Mouse (Mus musculus) embryonic facial prominence, embryonic 15.5 days (tissue): ENCODE data around the gene Tjp3. TPM values are rescaled to one million over a fixed set of nuclear protein-coding genes. Genes with fewer than 3 reads are reported as not detected.
A peak's percentile ranks its signal among the peaks of the same experiment; 100 is the strongest.

Source experiments
- ATAC-seq: fragments of 200-750 bp; cut with Nextera tagmentation; 2 replicates; pipeline ENCODE4 v1.8.0; 2017; ENCODE audit warnings: low read depth, moderate TSS enrichment; ENCODE audit not compliant: insufficient number of reproducible peaks, low FRiP score, low TSS enrichment
- H3K27ac ChIP-seq: fragments of 300-500 bp; sonication (generic); replicated peaks from 2 replicates; pipeline ENCODE4 v1.5.1; 2015; ENCODE audit warnings: mild to moderate bottlenecking, inconsistent platforms
- H3K27me3 ChIP-seq: fragments of 300-500 bp; sonication (generic); 2 replicates; pipeline ENCODE4 v1.6.1; 2015; ENCODE audit warnings: inconsistent platforms
- H3K36me3 ChIP-seq: fragments of 300-500 bp; sonication (generic); 2 replicates; pipeline ENCODE4 v1.6.1; 2015; ENCODE audit warnings: mild to moderate bottlenecking, inconsistent platforms
- H3K4me1 ChIP-seq: fragments of 300-500 bp; sonication (generic); 2 replicates; pipeline ENCODE4 v1.6.1; 2015; ENCODE audit warnings: inconsistent platforms
- H3K4me2 ChIP-seq: fragments of 300-500 bp; sonication (generic); replicated peaks from 2 replicates; pipeline ENCODE4 v1.6.1; 2015; ENCODE audit warnings: mild to moderate bottlenecking, inconsistent platforms
- H3K4me3 ChIP-seq: fragments of 300-500 bp; sonication (generic); replicated peaks from 2 replicates; pipeline ENCODE4 v1.5.1; 2015; ENCODE audit warnings: mild to moderate bottlenecking, inconsistent platforms
- H3K9ac ChIP-seq: fragments of 300-500 bp; sonication (generic); 2 replicates; pipeline ENCODE4 v1.6.1; 2015; ENCODE audit warnings: inconsistent platforms
- H3K9me3 ChIP-seq: fragments of 300-500 bp; sonication (generic); replicated peaks from 2 replicates; pipeline ENCODE4 v1.6.1; 2016; ENCODE audit warnings: inconsistent platforms
- WGBS: fragments of 180-500 bp; shearing (Covaris S2); methylation state at CpG from one replicate; pipeline ENCODE4 v1.1.7; 2015; 5-methylcytosine and 5-hydroxymethylcytosine counted together
- polyA plus RNA-seq: library from polyadenylated mRNA; unstranded; fragments of >200 nt; fragmentation: Nextera tagmentation; extraction: Ambion mirVana; gene quantifications from 2 replicates; pipeline ENCODE4 v1.2.1, GENCODE M21; 2015

The Tjp3 gene
- polyA plus RNA-seq, 1 experiment from 2014 or later: 22.6 TPM

- peak overlapping the region; percentile 39; the same call in 1 of the 2 replicates for H3K9ac ChIP-seq
- 88% methylated on average over 13 of the region's 13 CpGs for WGBS
- peaks cover 51% of the 10 kb centered on the region for H3K36me3 ChIP-seq
- H3K27ac ChIP-seq: peak overlapping the region; percentile 95
- H3K4me2 ChIP-seq: peak overlapping the region; percentile 78
- peak overlapping the region; percentile 93; the same call in 1 of the 2 replicates for H3K4me3 ChIP-seq
- no peaks in the 10 kb centered on the region for H3K27me3 ChIP-seq
- ATAC-seq: no peak
- peaks cover 54% of the 10 kb centered on the region for H3K4me1 ChIP-seq
- H3K9me3 ChIP-seq: no peaks in the 10 kb centered on the region
Observed at GRCm38 (mm10) chr10:81318589-81319329, 27.4 kb upstream of the Tjp3 start.

- no peak for ATAC-seq
- peaks cover 48% of the 10 kb centered on the region for H3K4me1 ChIP-seq
- peak overlapping the region; percentile 58 for H3K27ac ChIP-seq
- peaks cover 51% of the 10 kb centered on the region for H3K36me3 ChIP-seq
- peak overlapping the region; percentile 36 for H3K4me3 ChIP-seq
- WGBS: 17% methylated on average over 18 of the region's 20 CpGs
- H3K4me2 ChIP-seq: peak overlapping the region; percentile 57
- peak overlapping the region; percentile 35 for H3K9ac ChIP-seq
- H3K27me3 ChIP-seq: no peaks in the 10 kb centered on the region
- H3K9me3 ChIP-seq: no peaks in the 10 kb centered on the region
Observed at GRCm38 (mm10) chr10:81317273-81317672, 25.9 kb upstream of the Tjp3 start.

GRCm38 (mm10) chr10:81316338-81317060 is 25.1 kb upstream of the Tjp3 start:
- H3K4me2 ChIP-seq: peak overlapping the region; percentile 57
- H3K9me3 ChIP-seq: no peaks in the 10 kb centered on the region
- H3K4me1 ChIP-seq: peaks cover 40% of the 10 kb centered on the region
- H3K4me3 ChIP-seq: peak overlapping the region; percentile 36
- WGBS: 45% methylated on average over 16 of the region's 16 CpGs
- H3K9ac ChIP-seq: peak overlapping the region; percentile 35
- H3K27me3 ChIP-seq: no peaks in the 10 kb centered on the region
- H3K27ac ChIP-seq: peak overlapping the region; percentile 58
- ATAC-seq: no peak
- H3K36me3 ChIP-seq: peaks cover 58% of the 10 kb centered on the region

- Histone ChIP-seq H3K27me3 (no peaks in the 10 kb centered on the region), H3K9me3 (no peaks in the 10 kb centered on the region), H3K4me2 (no peak overlapping the region), H3K4me3 (no peak overlapping the region), H3K27ac (no peak overlapping the region), H3K9ac (no peak overlapping the region), H3K36me3 (peaks cover 68% of the 10 kb centered on the region), H3K4me1 (peaks cover 39% of the 10 kb centered on the region)
- 92% methylated on average over 16 of the region's 16 CpGs for WGBS
- no peak for ATAC-seq
Observed at GRCm38 (mm10) chr10:81315587-81315986, 24.2 kb upstream of the Tjp3 start.

GRCm38 (mm10) chr10:81314201-81314600 is 22.8 kb upstream of the Tjp3 start:
- Histone ChIP-seq H3K4me3 (no peak overlapping the region), H3K4me1 (peaks cover 31% of the 10 kb centered on the region), H3K9me3 (no peaks in the 10 kb centered on the region), H3K36me3 (peaks cover 81% of the 10 kb centered on the region), H3K9ac (no peak overlapping the region), H3K4me2 (no peak overlapping the region), H3K27me3 (no peaks in the 10 kb centered on the region), H3K27ac (no peak overlapping the region)
- no peak for ATAC-seq
- WGBS: 77% methylated on average over 7 of the region's 7 CpGs

GRCm38 (mm10) chr10:81313581-81313980 is 22.2 kb upstream of the Tjp3 start:
- no peak overlapping the region for H3K27ac ChIP-seq
- no peak overlapping the region for H3K4me2 ChIP-seq
- no peaks in the 10 kb centered on the region for H3K27me3 ChIP-seq
- no peak for ATAC-seq
- peaks cover 85% of the 10 kb centered on the region for H3K36me3 ChIP-seq
- H3K9me3 ChIP-seq: no peaks in the 10 kb centered on the region
- no peak overlapping the region for H3K4me3 ChIP-seq
- no peak overlapping the region for H3K9ac ChIP-seq
- peaks cover 25% of the 10 kb centered on the region for H3K4me1 ChIP-seq
- 92% methylated on average over 13 of the region's 13 CpGs for WGBS

GRCm38 (mm10) chr10:81309571-81309970 is 18.2 kb upstream of the Tjp3 start:
- 88% methylated on average over 5 of the region's 5 CpGs for WGBS
- Histone ChIP-seq H3K4me1 (no peaks in the 10 kb centered on the region), H3K27me3 (no peaks in the 10 kb centered on the region), H3K9me3 (no peaks in the 10 kb centered on the region), H3K4me3 (no peak overlapping the region), H3K9ac (no peak overlapping the region), H3K27ac (no peak overlapping the region), H3K4me2 (no peak overlapping the region), H3K36me3 (peaks cover 90% of the 10 kb centered on the region)
- no peak for ATAC-seq

- peaks cover 16% of the 10 kb centered on the region for H3K4me1 ChIP-seq
- H3K27ac ChIP-seq: no peak overlapping the region
- no peak overlapping the region for H3K4me2 ChIP-seq
- no peak overlapping the region for H3K4me3 ChIP-seq
- no peaks in the 10 kb centered on the region for H3K9me3 ChIP-seq
- H3K36me3 ChIP-seq: peaks cover 65% of the 10 kb centered on the region
- 90% methylated on average over 21 of the region's 21 CpGs for WGBS
- no peak overlapping the region for H3K9ac ChIP-seq
- no peaks in the 10 kb centered on the region for H3K27me3 ChIP-seq
- no peak for ATAC-seq
Observed at GRCm38 (mm10) chr10:81306837-81307682, 15.7 kb upstream of the Tjp3 start.

- Histone ChIP-seq H3K4me1 (peaks cover 21% of the 10 kb centered on the region), H3K9ac (no peak overlapping the region), H3K4me2 (no peak overlapping the region), H3K9me3 (no peaks in the 10 kb centered on the region), H3K36me3 (peaks cover 57% of the 10 kb centered on the region), H3K27ac (no peak overlapping the region), H3K27me3 (no peaks in the 10 kb centered on the region), H3K4me3 (no peak overlapping the region)
- 88% methylated on average over 12 of the region's 12 CpGs for WGBS
- ATAC-seq: no peak
Observed at GRCm38 (mm10) chr10:81306173-81306668, 14.8 kb upstream of the Tjp3 start.

GRCm38 (mm10) chr10:81305663-81306062 is 14.3 kb upstream of the Tjp3 start:
- H3K27ac ChIP-seq: no peak overlapping the region
- H3K4me3 ChIP-seq: no peak overlapping the region
- H3K4me2 ChIP-seq: no peak overlapping the region
- H3K36me3 ChIP-seq: peaks cover 51% of the 10 kb centered on the region
- ATAC-seq: no peak
- no peaks in the 10 kb centered on the region for H3K9me3 ChIP-seq
- H3K4me1 ChIP-seq: peaks cover 24% of the 10 kb centered on the region
- WGBS: 94% methylated on average over 14 of the region's 14 CpGs
- no peak overlapping the region for H3K9ac ChIP-seq
- no peaks in the 10 kb centered on the region for H3K27me3 ChIP-seq
